Mouse (Mus musculus) CH12.LX (cell line): ENCODE measurements around the gene Itpr2. TPM values are rescaled to one million over a fixed set of nuclear protein-coding genes. Genes with fewer than 3 reads are reported as not detected.

ENCODE experiments used
- DNase-seq: peaks from one replicate; pipeline ENCODE4 v3.0.0-alpha.2; 2013; ENCODE audit errors: extremely low read depth
- H3K27ac ChIP-seq: 2 replicates; pipeline ENCODE4 v1.5.1; 2012; ENCODE audit warnings: low read depth, mild to moderate bottlenecking, control low read depth, moderate library complexity; ENCODE audit not compliant: insufficient read depth
- H3K27me3 ChIP-seq: replicated peaks from 2 replicates; pipeline ENCODE3; 2012; ENCODE audit warnings: inconsistent platforms
- H3K36me3 ChIP-seq, 2 experiments: replicated peaks in 1 of 2; 2 replicates each; pipeline versions ENCODE3 to v1.6.1; 2012; ENCODE audit warnings: inconsistent platforms in 1 of 2, low read length in 1 of 2, mild to moderate bottlenecking in 1 of 2, mixed read lengths in 1 of 2, moderate library complexity in 1 of 2; ENCODE audit not compliant: control insufficient read depth in 1 of 2, insufficient read depth in 1 of 2
- H3K4me1 ChIP-seq, 2 experiments: 2 replicates each; pipeline ENCODE4 v1.6.1; 2012; ENCODE audit warnings: inconsistent platforms in 1 of 2, moderate library complexity in 1 of 2; ENCODE audit not compliant: insufficient read depth in 2 of 2, control insufficient read depth in 1 of 2
- H3K4me2 ChIP-seq: 2 replicates; pipeline ENCODE4 v1.6.1; 2012; ENCODE audit warnings: low read depth, mild to moderate bottlenecking, control low read depth; ENCODE audit not compliant: poor library complexity, insufficient read depth, severe bottlenecking
- H3K4me3 ChIP-seq, 3 experiments: fragments of 150-350 bp in 1 of 3; sonication (generic) in 1 of 3; replicated peaks in 1 of 3; 2 replicates each; pipeline versions ENCODE3 to v1.5.1; 2011 to 2012; ENCODE audit warnings: low read depth in 2 of 3, low read length in 2 of 3, mild to moderate bottlenecking in 2 of 3, moderate library complexity in 2 of 3, control low read depth in 1 of 3, improper control_type of control experiment in 1 of 3, inconsistent platforms in 1 of 3, mixed read lengths in 1 of 3; ENCODE audit not compliant: poor library complexity in 1 of 3
- H3K79me2 ChIP-seq: replicated peaks from 2 replicates; pipeline ENCODE4 v1.6.1; 2012; ENCODE audit warnings: mild to moderate bottlenecking, moderate library complexity; ENCODE audit not compliant: control insufficient read depth, poor library complexity, insufficient read depth, severe bottlenecking; ENCODE audit errors: extremely low read depth
- H3K9ac ChIP-seq: 2 replicates; pipeline ENCODE4 v1.6.1; 2012; ENCODE audit warnings: low read depth, mild to moderate bottlenecking, control low read depth, moderate library complexity; ENCODE audit not compliant: insufficient read depth
- H3K9me3 ChIP-seq: replicated peaks from 2 replicates; pipeline ENCODE3; 2012; ENCODE audit warnings: low read length, inconsistent platforms, mixed read lengths
- CHD1 ChIP-seq: IDR thresholded peaks from 2 replicates; pipeline ENCODE4 v1.6.1; 2012; ENCODE audit warnings: low read depth, low read length, improper control_type of control experiment, inconsistent platforms
- CHD2 ChIP-seq: IDR thresholded peaks from 2 replicates; pipeline ENCODE4 v1.6.1; 2011; ENCODE audit warnings: low read length, improper control_type of control experiment
- CTCF ChIP-seq, 2 experiments: IDR thresholded peaks in 1 of 2; conservative IDR thresholded peaks in 1 of 2; 2 replicates each; pipeline ENCODE4 v1.5.1; 2011 to 2012; ENCODE audit warnings: low read depth in 2 of 2, low read length in 2 of 2, improper control_type of control experiment in 1 of 2, inconsistent platforms in 1 of 2, mild to moderate bottlenecking in 1 of 2, moderate library complexity in 1 of 2
- E2F4 ChIP-seq: IDR thresholded peaks from 2 replicates; pipeline ENCODE4 v1.6.1; 2011; ENCODE audit warnings: low read depth, low read length, improper control_type of control experiment; ENCODE audit not compliant: insufficient replicate concordance
- GABPA ChIP-seq: IDR thresholded peaks from 2 replicates; pipeline ENCODE4 v1.6.1; 2012; ENCODE audit warnings: low read depth, low read length, improper control_type of control experiment, inconsistent platforms; ENCODE audit not compliant: insufficient replicate concordance
- IRF4 ChIP-seq: IDR thresholded peaks from 2 replicates; pipeline ENCODE4 v1.6.1; 2014; ENCODE audit warnings: low read depth, mild to moderate bottlenecking, inconsistent platforms, low read length, improper control_type of control experiment
- JUN ChIP-seq: IDR thresholded peaks from 2 replicates; pipeline ENCODE4 v1.6.1; 2011; ENCODE audit warnings: low read depth, mild to moderate bottlenecking, low read length, improper control_type of control experiment, moderate library complexity; ENCODE audit not compliant: insufficient read depth
- JUND ChIP-seq: conservative IDR thresholded peaks from 2 replicates; pipeline ENCODE4 v1.6.1; 2011; ENCODE audit warnings: low read depth, low read length, improper control_type of control experiment
- MAFK ChIP-seq: IDR thresholded peaks from 2 replicates; pipeline ENCODE4 v1.6.1; 2011; ENCODE audit warnings: low read length, improper control_type of control experiment; ENCODE audit not compliant: insufficient replicate concordance
- MAX ChIP-seq: IDR thresholded peaks from 2 replicates; pipeline ENCODE4 v1.6.1; 2011; ENCODE audit warnings: low read length, improper control_type of control experiment
- MAZ ChIP-seq: IDR thresholded peaks from 2 replicates; pipeline ENCODE4 v1.6.1; 2012; ENCODE audit warnings: low read depth, mild to moderate bottlenecking, inconsistent platforms, low read length, improper control_type of control experiment, moderate library complexity
- NRF1 ChIP-seq: IDR thresholded peaks from 2 replicates; pipeline ENCODE4 v1.6.1; 2014; ENCODE audit warnings: low read depth, mild to moderate bottlenecking, inconsistent platforms, low read length, improper control_type of control experiment, moderate library complexity
- POLR2A ChIP-seq: IDR thresholded peaks from 2 replicates; pipeline ENCODE4 v1.6.1; 2011; ENCODE audit warnings: low read depth, mild to moderate bottlenecking, improper control_type of control experiment, low read length
- RAD21 ChIP-seq: IDR thresholded peaks from 2 replicates; pipeline ENCODE4 v1.6.1; 2011; ENCODE audit warnings: low read depth, mild to moderate bottlenecking, low read length, improper control_type of control experiment, moderate library complexity
- SMC3 ChIP-seq: IDR thresholded peaks from 2 replicates; pipeline ENCODE4 v1.6.1; 2011; ENCODE audit warnings: low read depth, low read length, improper control_type of control experiment
- TBP ChIP-seq: conservative IDR thresholded peaks from 2 replicates; pipeline ENCODE4 v1.6.1; 2011; ENCODE audit warnings: low read depth, low read length, improper control_type of control experiment
- USF1 ChIP-seq: IDR thresholded peaks from 2 replicates; pipeline ENCODE4 v1.6.1; 2014; ENCODE audit warnings: low read depth, mild to moderate bottlenecking, inconsistent platforms, low read length, improper control_type of control experiment
- USF2 ChIP-seq: conservative IDR thresholded peaks from 2 replicates; pipeline ENCODE4 v1.6.1; 2011; ENCODE audit warnings: low read depth, low read length, improper control_type of control experiment
- ZC3H11A ChIP-seq: IDR thresholded peaks from 2 replicates; pipeline ENCODE4 v1.6.1; 2012; ENCODE audit warnings: low read depth, mild to moderate bottlenecking, inconsistent platforms, low read length, improper control_type of control experiment
- ZKSCAN1 ChIP-seq: IDR thresholded peaks from 2 replicates; pipeline ENCODE4 v1.6.1; 2012; ENCODE audit warnings: low read depth, inconsistent platforms, low read length, improper control_type of control experiment, borderline replicate concordance
- dilution Hi-C: fragments of 300-500 bp; cut with MboI; formaldehyde crosslinking; loops from 2 replicates; pipeline ENCODE4 v1.14.3; 2020; ENCODE audit warnings: low sequenced_read_pairs; ENCODE audit not compliant: extremely low pct_unique_long_range_greater_than_20kb, extremely low pct_ligation_motif_present
- in situ Hi-C: fragments of 300-500 bp; cut with MboI; formaldehyde crosslinking; loops from 3 replicates; pipeline ENCODE4 v1.14.3; 2019; ENCODE audit warnings: low sequenced_read_pairs, low pct_ligation_motif_present, low pct_unique_long_range_greater_than_20kb, mixed read lengths
- polyA plus RNA-seq: library from polyadenylated mRNA; unstranded; fragments of >175 nt; gene quantifications from 2 replicates; pipeline ENCODE4 v1.2.1, GENCODE M21; 2012; ENCODE audit warnings: low read depth; ENCODE audit not compliant: insufficient read length
- total RNA-seq, 2 experiments: library from RNA; depleted of rRNA; stranded (reverse); fragments of 300-350 nt in 1 of 2; fragments of >200 nt in 1 of 2; gene quantifications; 2 replicates each; pipeline ENCODE4 v1.2.3; 2012 to 2014

Gene Itpr2
- total and polyA plus RNA-seq, 3 experiments, result 3.5 to 8.9 (median 4.4) TPM

- Histone ChIP-seq H3K9ac (no peak overlapping the region), H3K4me1 (peaks cover 0 to 11% of the 10 kb centered on the region in 2 experiments; a peak in 2 of 4 replicates), H3K9me3 (peaks cover 5% of the 10 kb centered on the region), H3K27me3 (no peaks in the 10 kb centered on the region), H3K4me2 (no peak overlapping the region), H3K79me2 (no peaks in the 10 kb centered on the region), H3K27ac (no peak overlapping the region), H3K4me3 (no peak overlapping the region), H3K36me3 (peaks cover 0 to 19% of the 10 kb centered on the region in 2 experiments)
- in situ Hi-C loops (no loop called here), dilution Hi-C loops (no loop called here)
- TF ChIP-seq ZC3H11A, result no peak
- TF ChIP-seq TBP, result no peak
- TF ChIP-seq JUND, result no peak
- DNase-seq, result no peak
Measured at GRCm38 (mm10) chr6:146396253-146396652, 105.8 kb downstream of the Itpr2 start.

DNA sequence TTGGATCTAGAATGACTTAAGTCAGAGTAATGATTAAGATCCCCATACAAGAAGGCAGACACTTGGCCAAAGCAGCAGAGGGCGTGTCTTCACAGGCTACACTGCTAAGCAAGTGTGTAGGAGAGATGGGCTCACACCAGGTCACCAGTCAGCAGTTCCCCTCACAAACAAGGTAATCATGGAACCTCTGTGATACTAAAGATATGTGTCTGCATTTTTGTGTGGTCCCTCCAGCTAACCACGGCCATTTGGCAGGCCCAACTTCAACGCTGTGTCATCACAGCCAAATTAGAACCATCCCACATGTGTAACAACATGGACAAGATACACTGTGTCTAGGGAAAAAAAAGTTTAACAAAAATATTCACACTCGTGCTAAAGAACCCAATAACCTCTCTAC is 106.4 kb downstream of the Itpr2 start:
- no peak overlapping the region for H3K4me2 ChIP-seq
- no peak overlapping the region for H3K4me3 ChIP-seq
- peaks cover 0 to 23% of the 10 kb centered on the region in 2 experiments for H3K36me3 ChIP-seq
- no peaks in the 10 kb centered on the region for H3K27me3 ChIP-seq
- dilution Hi-C loops, result no loop called here
- H3K27ac ChIP-seq, result no peak overlapping the region
- no peak overlapping the region for H3K9ac ChIP-seq
- H3K9me3 ChIP-seq, result peaks cover 5% of the 10 kb centered on the region
- in situ Hi-C loops, result no loop called here
- H3K79me2 ChIP-seq, result no peaks in the 10 kb centered on the region
- no peak for DNase-seq
- peaks cover 0 to 11% of the 10 kb centered on the region in 2 experiments; a peak in 2 of 4 replicates for H3K4me1 ChIP-seq
- TF ChIP-seq SMC3 (no peak), CHD1 (no peak), IRF4 (no peak), NRF1 (no peak), MAX (no peak), MAZ (no peak), CHD2 (no peak), POLR2A (no peak), USF1 (no peak), USF2 (no peak), GABPA (no peak), E2F4 (no peak)

DNA sequence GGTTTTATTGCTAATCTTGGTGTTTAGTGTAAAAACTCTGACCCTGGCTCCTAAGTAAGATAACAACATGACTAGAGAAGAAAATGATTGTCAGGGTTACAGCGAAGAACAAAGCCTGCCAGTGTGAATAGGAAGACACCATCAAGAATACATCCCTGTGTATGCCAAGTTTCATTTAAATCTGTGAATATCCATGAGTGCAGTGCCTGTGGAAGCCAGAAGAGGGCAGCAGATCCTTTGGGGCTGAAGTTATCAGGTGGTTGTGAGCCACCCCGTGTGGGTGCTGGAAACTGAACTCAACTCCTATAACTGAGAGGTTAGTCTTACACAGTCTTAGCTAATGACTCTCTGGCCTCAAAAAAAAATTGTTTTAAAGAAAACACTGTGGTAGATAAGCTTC is 109.8 kb downstream of the Itpr2 start:
- Histone ChIP-seq H3K4me3 (no peak overlapping the region), H3K36me3 (peaks cover 0 to 32% of the 10 kb centered on the region in 2 experiments), H3K4me1 (0 out of 4 replicates have a peak, but pooled peaks cover 0 to 2% of the 10 kb centered on the region in 2 experiments)
- TF ChIP-seq CTCF (conservative IDR thresholded peaks at IDR 0.05 in 1 of 2, IDR thresholded peaks at IDR 0.05 in 1 of 2; ENCODE audit: low read depth in 2 of 2, low read length in 2 of 2) (peak in 1 of 2 experiments; percentile 31; a peak in 2 of 4 replicates), ZKSCAN1 (no peak), MAX (no peak), MAFK (no peak), RAD21 (peak; percentile 5), E2F4 (no peak), JUN (no peak)
- TF ChIP-seq, all 38 proteins: peak for 2
- dilution Hi-C loops (no loop called here), in situ Hi-C loops (no loop called here)
- Histone ChIP-seq H3K9me3 (peaks cover 5% of the 10 kb centered on the region), H3K79me2 (no peaks in the 10 kb centered on the region), H3K27me3 (no peaks in the 10 kb centered on the region), H3K9ac (no peak overlapping the region), H3K4me2 (no peak overlapping the region), H3K27ac (no peak overlapping the region)
- DNase-seq, result no peak
